Mouse (Mus musculus) ovary, postnatal 10 days (tissue): ENCODE measurements at regions not wholly inside any gene's neighbourhood (a gene's known extent, or its start where the extent isn't known, plus 50 kb on each side); places are given as distances from the start of the nearest gene placed in this dataset.

Experiments used
- DNase-seq: peaks from one replicate; pipeline ENCODE4 v3.0.0; 2022; ENCODE audit warnings: low spot score

DNA sequence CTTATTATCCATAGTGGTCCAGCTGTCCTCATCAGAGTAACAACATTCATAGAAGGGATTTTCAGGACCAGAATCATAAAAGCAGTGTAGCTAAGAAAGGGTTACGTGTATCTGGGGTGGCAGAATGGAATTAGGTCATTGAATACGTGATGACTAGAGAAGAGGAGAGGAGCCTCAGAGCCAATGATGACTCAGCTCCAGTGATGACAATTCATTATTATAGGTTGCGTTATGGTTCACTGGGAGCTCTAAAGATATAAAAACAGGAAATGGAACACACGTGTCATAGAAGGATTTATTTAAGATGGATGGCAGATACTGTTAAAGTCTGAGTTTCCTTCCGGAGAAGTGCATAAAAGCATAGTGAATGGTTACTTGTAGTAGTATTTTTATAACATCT is 291.6 kb downstream of the Isl1 start:
- no peak for DNase-seq

DNA sequence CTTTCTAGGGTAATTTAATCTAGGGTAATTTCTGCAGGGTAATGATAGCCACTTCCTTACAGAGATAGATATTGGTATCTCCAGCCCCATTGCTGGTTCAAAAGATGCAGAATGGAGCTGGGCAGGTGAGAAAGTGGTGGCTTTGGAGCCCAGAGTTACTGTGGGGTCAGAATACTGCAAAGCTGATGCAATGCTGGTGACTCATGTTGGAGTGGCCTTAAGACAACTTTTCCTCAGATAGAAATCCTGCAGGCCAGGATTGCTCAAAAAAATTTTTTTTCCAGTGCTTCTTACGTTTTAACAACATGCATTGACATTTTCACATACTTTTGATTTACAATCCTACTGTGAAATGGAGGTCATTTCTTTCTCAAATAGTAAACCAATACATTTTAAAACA is 305.8 kb downstream of the Isl1 start:
- no peak for DNase-seq

DNA sequence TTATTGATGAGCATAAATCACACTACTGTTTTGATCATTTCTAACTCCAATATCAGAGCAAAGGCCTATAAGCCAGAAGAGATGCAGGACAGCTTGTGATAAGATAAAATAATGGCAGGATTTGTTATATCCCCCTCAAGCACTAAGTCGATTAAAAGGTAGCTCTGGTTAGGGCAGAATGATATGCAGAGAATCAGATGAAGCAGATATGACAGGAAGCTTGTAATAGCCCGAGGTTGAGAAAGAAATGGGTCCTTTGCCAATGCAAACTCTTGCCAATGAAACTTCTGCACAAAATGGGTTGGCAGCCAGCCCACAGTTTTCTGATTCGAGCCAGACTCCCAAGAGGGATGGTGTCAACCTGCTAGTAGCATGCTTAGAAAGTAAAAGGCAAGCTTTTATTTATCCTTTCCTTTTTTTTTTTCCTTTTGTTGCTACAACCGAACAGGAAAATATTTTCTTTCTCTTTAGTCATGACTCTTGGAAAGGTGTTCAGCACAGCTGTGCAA is 307.0 kb downstream of the Isl1 start:
- peak; percentile 30 for DNase-seq

DNA sequence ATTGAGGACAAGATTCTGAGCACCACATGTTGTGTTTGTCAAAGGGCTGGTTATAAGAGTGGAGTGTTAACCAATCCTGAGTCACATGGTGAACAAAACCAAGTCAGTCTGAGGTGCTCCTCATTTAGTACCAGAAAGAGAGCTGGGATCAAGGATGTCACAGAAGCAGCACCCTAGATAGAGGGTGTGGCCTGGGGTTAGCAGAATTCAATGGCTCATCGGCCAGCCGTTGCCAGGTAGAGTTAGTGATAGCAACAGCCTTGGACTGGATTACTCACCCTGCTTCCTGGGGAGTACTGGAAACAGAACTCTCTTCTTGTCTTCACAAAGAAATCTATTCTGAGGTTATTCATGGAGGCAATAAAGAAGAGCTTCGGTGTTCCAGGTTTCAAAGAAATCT is 318.9 kb downstream of the Isl1 start:
- DNase-seq, result no peak

DNA sequence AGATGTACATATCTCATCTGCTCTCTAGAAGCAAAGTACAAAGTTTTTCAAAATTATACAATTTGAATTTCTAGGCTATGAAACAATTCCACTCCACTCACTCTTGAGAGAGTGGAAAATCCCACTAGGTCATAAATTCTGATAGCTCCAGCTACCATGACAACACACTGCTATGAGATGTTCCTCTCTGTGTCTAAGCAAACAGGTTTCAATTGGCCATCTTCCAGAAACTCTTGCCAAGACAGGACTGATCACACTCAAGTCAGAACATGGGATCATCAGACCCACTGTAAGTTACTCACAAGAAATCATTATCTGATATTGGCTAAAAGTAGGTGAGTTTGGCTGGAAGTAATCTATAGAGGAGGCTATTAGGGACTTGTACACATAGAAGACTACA is 320.4 kb downstream of the Isl1 start:
- no peak for DNase-seq

DNA sequence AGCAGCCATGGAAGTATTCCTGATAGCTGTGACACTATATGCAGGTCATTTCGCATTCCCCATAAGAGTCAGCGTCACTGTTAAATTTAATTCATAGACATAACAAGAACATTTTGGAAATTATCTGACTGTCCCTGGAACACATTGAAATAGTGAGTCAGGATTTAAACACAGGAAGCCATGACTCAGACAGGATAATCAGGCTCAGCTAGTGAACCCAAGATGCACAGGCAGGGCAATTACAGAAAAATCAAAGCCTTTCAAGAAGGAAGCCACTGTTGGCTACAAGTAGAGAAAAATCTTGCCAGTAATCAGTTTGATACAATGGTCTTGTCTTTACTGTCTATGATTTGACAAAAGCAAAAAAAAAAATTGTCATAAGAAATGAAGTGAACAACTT is 323.2 kb downstream of the Isl1 start:
- DNase-seq, result no peak

DNA sequence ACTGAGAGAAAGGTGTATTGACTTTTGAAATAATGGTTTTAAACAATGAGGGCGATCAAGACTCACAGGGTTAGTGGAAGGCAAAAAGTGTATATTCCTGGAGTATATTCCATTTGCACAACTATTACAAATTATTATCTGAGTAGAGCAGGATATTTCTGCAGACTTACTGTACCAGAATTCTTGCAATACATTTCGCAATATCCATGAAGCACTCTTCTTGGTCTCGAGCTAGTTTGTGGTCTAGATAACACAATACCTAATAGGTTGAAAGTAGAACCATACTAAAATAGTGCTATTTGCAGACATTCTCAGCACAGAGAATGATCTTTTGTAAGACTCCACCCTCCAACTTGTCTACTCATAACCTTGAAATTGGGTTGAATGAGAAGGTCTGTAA is 323.8 kb downstream of the Isl1 start:
- no peak for DNase-seq

DNA sequence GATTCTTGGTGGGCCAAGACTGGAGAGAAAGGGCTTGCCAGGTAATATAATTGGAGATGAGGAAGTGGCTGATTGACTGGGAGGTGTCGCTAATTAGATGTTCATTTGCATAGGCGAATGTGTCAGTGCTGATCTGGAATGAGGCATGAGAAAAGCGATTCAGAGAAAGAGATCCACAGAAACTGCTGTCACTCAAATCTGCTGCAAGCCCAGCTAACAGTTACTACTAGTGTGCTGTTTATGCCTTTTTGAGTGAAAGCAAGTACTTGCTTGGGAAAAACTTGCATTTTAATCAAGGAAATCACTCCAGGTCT is 331.6 kb downstream of the Isl1 start:
- no peak for DNase-seq

DNA sequence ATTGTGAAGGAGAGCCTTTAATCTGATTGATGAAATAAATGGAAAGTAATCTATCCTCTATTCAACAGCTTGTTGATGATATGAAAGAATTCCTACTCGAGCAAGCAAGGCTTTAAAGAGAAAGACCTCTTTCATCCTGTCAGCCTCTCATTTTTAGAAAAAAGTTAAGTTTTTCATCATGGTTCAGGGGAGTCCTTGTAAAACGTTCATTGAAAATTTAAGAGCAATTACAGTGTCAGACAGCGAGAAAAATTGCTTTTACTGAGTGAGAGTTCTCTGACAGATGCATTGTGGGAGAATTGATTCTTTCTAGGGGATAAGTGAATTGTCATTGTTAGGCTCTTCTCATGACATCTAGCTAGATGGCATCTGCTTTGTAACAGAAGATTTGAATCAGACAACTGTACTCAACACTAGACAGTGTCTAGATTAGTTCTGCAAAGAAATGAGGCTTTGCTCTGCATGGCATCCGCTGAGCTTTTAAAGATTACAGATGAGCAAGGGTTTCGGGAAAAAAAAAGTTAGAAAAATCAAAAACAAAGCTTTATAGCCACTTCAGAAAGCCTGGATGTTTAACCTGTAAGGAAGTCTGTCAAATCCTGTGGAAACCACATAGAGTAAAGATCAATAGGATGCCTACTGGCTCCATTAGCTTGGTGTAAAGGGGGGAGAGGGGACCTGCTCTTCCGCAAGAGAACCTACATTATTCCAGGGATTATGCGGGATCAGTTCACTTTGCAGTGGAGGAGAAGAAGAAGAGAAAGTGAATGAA is 332.2 kb downstream of the Isl1 start:
- DNase-seq, result no peak
